Mouse (Mus musculus) olfactory bulb, adult 2 months (tissue): ENCODE data around the gene Sfrp5. TPM values are rescaled to one million over a fixed set of nuclear protein-coding genes. Genes with fewer than 3 reads are reported as not detected.

Experiments
- H3K27ac ChIP-seq: fragments of 200-500 bp; 2 replicates; pipeline ENCODE4 v1.5.1; 2012; ENCODE audit warnings: low read depth, low read length; ENCODE audit not compliant: insufficient read depth
- H3K4me1 ChIP-seq: fragments of 200-500 bp; 2 replicates; pipeline ENCODE4 v1.6.1; 2012; ENCODE audit warnings: low read length; ENCODE audit not compliant: control insufficient read depth, insufficient read depth
- H3K4me3 ChIP-seq: fragments of 200-500 bp; 2 replicates; pipeline ENCODE4 v1.5.1; 2012; ENCODE audit warnings: mild to moderate bottlenecking, low read depth, low read length, moderate library complexity; ENCODE audit not compliant: insufficient read depth
- CTCF ChIP-seq: fragments of 200-500 bp; IDR thresholded peaks from 2 replicates; pipeline ENCODE4 v1.5.1; 2012; ENCODE audit warnings: low read depth, mild to moderate bottlenecking, low read length, moderate library complexity; ENCODE audit not compliant: insufficient read depth
- POLR2A ChIP-seq: fragments of 200-500 bp; IDR thresholded peaks from 2 replicates; pipeline ENCODE4 v1.6.1; 2012; ENCODE audit warnings: mild to moderate bottlenecking, low read depth, low read length, moderate library complexity; ENCODE audit not compliant: insufficient read depth
- WGBS: fragments of 180-500 bp; shearing (Covaris S2); methylation state at CpG from one replicate; pipeline ENCODE4 v1.1.7; 2018; 5-methylcytosine and 5-hydroxymethylcytosine counted together
- polyA plus RNA-seq: library from polyadenylated mRNA; stranded (reverse); fragments of >200 nt; gene quantifications from 2 replicates; pipeline ENCODE4 v1.2.4, GENCODE M21; 2012; ENCODE audit warnings: low replicate concordance; ENCODE audit not compliant: missing spikeins, insufficient read depth, insufficient read length

The Sfrp5 gene
- not detected in 2 replicates for polyA plus RNA-seq

DNA sequence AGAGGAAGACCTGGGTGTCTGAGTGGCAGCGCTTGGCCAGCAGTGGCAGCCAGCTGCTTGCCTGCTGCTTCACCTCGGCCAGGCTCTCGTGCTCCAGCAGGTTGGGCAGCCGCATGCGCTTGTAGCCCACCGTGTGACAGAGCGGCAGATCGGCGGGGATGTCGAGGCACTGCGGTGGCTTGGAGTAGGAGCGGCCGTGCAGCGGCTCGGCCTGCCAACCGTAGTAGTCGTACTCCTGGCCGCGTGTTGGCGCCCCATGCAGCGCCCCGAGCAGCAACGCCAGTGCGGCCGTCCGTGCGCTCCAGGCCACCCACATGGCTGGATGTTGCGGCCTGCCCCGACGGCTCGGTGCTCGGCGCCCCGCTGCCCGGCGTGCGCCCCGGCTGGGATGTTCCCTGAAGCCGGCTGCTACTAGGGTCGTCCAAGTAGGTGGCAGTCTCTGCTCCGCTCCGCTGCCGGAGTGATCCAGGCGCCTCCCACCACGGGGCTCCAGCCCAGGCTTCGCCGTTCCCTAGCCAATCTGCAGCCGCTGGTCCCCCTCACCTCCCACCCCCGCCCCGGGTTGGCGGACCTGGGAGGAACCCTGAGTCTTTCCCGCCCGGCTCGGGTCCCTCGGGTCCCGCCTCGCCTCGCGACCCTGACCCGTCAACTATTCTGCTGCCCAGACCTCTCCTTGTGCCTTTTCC, at the start of gene Sfrp5:
Gene Sfrp5 (minus strand): TSS at position 557 of the 686 bp plus-strand sequence.
- Histone ChIP-seq H3K27ac (no peak within 1 kb of the TSS), H3K4me3 (peak within 1 kb of the TSS; percentile 9), H3K4me1 (peaks cover 25% of the 10 kb centered on the region)
- no peak for TF ChIP-seq POLR2A
- no peak for TF ChIP-seq CTCF
- 3% methylated on average over 60 of the region's 60 CpGs for WGBS

DNA sequence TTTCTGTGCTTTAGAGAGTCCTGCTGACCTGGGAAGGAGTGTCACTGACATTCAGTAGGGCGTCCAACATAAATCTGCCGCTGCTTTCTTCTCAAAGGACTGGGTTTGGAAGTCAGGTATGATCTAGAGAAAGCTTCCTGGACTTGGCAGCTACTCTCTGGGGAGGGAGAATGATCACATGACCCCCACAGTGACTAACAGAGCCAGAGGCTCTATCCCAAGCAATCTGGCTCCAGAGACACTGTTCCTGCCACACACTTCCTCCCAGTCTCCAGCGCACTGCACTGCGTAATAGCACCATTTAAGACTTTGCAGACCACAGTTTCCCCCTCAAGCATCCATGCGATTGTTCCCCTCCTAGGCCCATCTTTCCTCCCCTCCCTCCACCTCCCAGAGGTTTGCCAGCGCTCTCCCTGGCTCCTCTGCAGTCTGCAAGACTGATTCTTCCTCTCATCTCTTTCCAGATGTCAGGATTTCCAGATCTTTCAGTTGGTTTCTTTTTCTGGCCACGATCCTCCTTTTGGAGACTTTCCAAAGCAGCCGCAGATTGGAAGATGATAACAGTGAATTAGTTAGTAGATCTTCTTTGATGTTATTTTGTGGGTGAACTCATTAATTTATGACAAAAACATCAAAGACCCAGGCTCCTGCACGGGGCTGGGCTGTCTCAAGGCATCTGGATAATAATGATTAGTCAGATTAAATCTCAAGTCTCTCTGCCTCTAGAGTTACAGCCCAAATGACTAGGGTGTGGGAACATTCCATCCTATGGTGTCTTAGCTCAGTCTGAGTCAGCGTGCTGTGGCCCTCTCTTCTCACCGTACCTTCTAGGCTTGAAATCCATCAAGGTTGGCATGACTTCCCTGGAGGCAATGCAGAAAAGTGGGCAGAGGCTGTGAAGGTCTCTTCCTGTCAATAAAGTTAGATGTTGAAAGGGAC, 48.2 kb upstream of the Sfrp5 start:
- 33% methylated on average over 11 of the region's 11 CpGs for WGBS
- Histone ChIP-seq H3K4me3 (no peak overlapping the region), H3K27ac (no peak overlapping the region), H3K4me1 (peaks cover 12% of the 10 kb centered on the region)
- no peak for TF ChIP-seq CTCF
- no peak for TF ChIP-seq POLR2A

DNA sequence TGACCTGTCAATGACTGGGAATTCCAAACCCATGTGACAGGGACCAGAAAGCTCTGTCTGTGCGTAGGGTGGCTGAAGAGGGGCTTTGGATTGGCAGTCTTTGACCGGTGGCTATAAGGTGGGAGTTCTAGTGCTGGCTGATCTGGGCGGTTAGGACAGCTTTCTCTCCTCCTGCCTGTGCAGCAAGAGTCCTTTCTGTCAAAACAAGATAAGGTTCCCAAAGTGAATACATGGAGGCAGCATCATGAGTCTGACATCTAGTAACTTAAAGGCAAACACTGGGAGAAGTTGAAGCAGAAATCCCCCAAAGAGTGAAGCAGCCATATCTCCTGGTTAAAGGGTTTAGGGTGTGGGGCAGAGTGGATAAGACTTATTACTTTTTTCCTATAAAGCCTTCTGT, 45.5 kb upstream of the Sfrp5 start, which contains the start of gene Golga7b:
Gene Golga7b (plus strand): TSS at position 56 of the 400 bp plus-strand sequence.
- 95% methylated on average over 3 of the region's 3 CpGs for WGBS
- TF ChIP-seq POLR2A: no peak
- no peak for TF ChIP-seq CTCF
- Histone ChIP-seq H3K4me3 (no peak within 1 kb of the TSS), H3K27ac (no peak within 1 kb of the TSS), H3K4me1 (peaks cover 10% of the 10 kb centered on the region)

DNA sequence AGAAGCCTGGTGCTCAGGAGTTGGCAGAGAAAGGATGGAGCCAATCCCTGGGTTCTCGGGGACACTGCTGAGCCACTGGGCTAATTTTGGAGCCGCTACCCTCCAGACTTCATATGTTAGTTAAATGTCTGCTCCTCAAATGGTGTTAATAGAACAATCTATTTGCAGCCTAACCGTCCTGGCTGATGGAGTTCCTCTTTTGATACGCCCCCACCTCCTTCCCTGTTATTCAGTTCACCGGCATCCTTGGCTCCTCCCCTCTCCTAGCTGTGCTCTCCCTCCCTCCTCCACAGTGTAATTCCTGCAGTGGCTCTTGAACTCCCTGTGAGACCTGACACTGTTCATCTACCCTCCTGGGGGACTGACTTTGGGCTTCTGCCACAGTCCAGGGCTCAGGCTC, 44.6 kb upstream of the Sfrp5 start:
- Histone ChIP-seq H3K27ac (no peak overlapping the region), H3K4me3 (no peak overlapping the region), H3K4me1 (peaks cover 10% of the 10 kb centered on the region)
- WGBS: 31% methylated on average over 5 of the region's 5 CpGs
- TF ChIP-seq CTCF (no peak), POLR2A (no peak)

DNA sequence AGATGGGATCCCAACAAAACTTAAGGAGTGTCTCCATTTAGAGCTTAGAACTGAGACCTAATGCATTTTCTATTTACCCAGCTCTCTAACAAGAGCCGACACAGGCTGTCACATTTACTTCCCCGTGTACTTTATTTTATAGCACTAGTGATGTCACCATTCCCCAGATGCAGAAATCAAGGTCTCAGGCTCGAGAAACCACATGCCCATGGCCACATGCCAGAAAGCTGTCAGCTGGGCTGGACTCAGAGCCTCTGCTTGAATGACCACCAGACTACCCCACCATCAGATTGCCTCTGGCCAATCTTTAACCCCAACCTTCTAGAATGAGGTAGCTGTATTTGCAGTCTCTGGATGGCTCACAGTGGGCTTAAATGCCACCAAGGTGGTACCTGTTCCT, 41.3 kb upstream of the Sfrp5 start:
- Histone ChIP-seq H3K27ac (no peak overlapping the region), H3K4me3 (no peak overlapping the region), H3K4me1 (peaks cover 21% of the 10 kb centered on the region)
- WGBS: 65% methylated on average over 3 of the region's 3 CpGs
- no peak for TF ChIP-seq CTCF
- no peak for TF ChIP-seq POLR2A

DNA sequence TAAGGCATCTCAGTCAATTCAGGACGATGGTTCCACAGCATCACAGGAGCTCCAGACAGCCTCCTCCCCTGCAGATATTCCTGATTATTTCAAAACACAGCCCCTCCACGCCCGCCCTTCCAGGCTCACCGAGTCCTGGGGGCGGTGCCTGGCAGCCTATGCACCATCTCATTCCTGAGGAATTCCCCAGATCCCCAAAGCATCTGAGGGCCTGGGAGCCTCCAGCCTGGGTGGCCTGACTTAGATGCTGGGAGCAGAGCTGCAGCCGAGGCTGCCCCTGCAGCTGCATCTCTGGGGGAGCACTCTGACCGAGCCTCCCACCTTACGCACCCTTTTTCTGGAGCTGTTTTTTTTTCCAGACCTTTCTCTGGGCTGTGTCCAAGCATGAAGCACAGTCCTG, 38.8 kb upstream of the Sfrp5 start:
- TF ChIP-seq POLR2A (no peak), CTCF (no peak)
- H3K4me1 ChIP-seq: peaks cover 27% of the 10 kb centered on the region
- WGBS: 52% methylated on average over 8 of the region's 8 CpGs
- H3K4me3 ChIP-seq: no peak overlapping the region
- no peak overlapping the region for H3K27ac ChIP-seq

DNA sequence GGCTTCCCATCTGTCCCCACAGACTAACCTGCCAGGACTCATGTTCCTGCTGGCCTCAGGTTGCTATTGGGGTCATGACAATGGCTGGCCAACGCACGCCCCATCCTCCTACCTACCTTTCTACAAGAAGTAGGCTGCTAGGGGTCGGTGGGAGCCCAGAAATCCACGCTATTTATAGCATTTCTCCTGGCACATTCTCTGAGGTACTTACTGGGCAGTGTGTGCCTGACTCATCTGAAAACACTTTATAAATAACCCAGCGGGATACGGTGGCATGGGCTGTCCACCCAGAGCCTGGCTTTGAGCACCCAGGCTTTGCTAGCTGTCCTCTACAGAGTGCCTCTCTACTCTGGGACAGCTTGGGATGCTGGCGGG, 36.3 kb upstream of the Sfrp5 start:
- 38% methylated on average over 7 of the region's 7 CpGs for WGBS
- Histone ChIP-seq H3K4me1 (peaks cover 27% of the 10 kb centered on the region), H3K27ac (peak overlapping the region; percentile 81), H3K4me3 (no peak overlapping the region)
- TF ChIP-seq POLR2A (no peak), CTCF (no peak)

DNA sequence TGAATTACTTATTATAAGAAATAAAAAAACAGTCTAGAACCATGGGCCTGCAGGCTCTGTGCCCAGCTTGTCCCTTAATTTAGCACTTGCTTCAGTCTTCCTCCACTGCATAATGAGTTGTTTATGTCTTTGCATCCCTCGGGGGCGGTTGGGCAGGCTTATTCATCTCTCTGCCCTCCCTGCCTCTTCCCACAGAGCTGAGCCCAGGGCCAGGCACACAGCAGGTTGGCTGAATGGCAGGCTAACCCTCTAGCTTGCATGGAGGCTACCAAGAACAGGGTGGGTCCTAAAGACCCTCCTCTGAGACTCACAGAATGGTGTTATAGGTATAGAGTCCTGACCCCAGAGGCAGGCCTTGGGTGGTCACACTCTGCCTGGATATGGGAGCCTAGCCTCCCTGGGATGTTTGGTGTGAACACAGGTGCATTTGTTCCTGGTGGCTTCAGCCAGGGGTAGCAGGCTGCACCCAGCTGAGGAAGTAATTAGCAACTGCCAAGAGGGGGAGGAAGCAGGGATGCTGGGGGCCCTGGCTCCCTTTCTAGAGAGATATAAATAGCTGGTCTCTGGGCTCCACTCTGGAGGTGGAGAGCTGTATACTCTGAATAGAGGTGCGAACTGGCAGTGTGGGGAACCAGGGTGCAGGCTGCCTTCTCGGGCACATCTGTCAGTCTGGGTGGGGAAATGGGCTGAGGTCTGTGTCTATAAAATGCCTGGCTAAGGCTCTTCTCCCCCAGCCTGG, 35.7 kb upstream of the Sfrp5 start:
- no peak overlapping the region for H3K4me3 ChIP-seq
- 8% methylated on average over 4 of the region's 4 CpGs for WGBS
- H3K4me1 ChIP-seq: peaks cover 27% of the 10 kb centered on the region
- TF ChIP-seq POLR2A (no peak), CTCF (no peak)
- H3K27ac ChIP-seq: peak overlapping the region; percentile 81
